Mouse (Mus musculus) embryonic facial prominence, embryonic 12.5 days (tissue): ENCODE results near the gene Plppr3. TPM values are rescaled to one million over a fixed set of nuclear protein-coding genes. Genes with fewer than 3 reads are reported as not detected.
"Not testable (repeated sequence)": the region's sequence is repeated elsewhere in the genome, so short reads cannot be mapped to it uniquely, and the experiment has no call there.

Experiments used
- ATAC-seq: fragments of 200-750 bp; cut with Nextera tagmentation; 2 replicates; pipeline ENCODE4 v1.8.0; 2017; ENCODE audit not compliant: insufficient number of reproducible peaks, insufficient read depth, low FRiP score, low TSS enrichment
- H3K27ac ChIP-seq: fragments of 300-500 bp; sonication (generic); 2 replicates; pipeline ENCODE4 v1.5.1; 2016; ENCODE audit warnings: mild to moderate bottlenecking
- H3K27me3 ChIP-seq: fragments of 300-500 bp; sonication (generic); 2 replicates; pipeline ENCODE4 v1.6.1; 2016; ENCODE audit warnings: mild to moderate bottlenecking, moderate library complexity
- H3K36me3 ChIP-seq: fragments of 300-500 bp; sonication (generic); 2 replicates; pipeline ENCODE4 v1.6.1; 2016; ENCODE audit warnings: mild to moderate bottlenecking
- H3K4me1 ChIP-seq: fragments of 300-500 bp; sonication (generic); 2 replicates; pipeline ENCODE4 v1.6.1; 2016
- H3K4me2 ChIP-seq: fragments of 300-500 bp; sonication (generic); replicated peaks from 2 replicates; pipeline ENCODE4 v1.6.1; 2016; ENCODE audit warnings: mild to moderate bottlenecking, moderate library complexity
- H3K4me3 ChIP-seq: fragments of 300-500 bp; sonication (generic); 2 replicates; pipeline ENCODE4 v1.5.1; 2016; ENCODE audit warnings: mild to moderate bottlenecking
- H3K9ac ChIP-seq: fragments of 300-500 bp; sonication (generic); 2 replicates; pipeline ENCODE4 v1.6.1; 2016; ENCODE audit warnings: mild to moderate bottlenecking, moderate library complexity
- H3K9me3 ChIP-seq: fragments of 300-500 bp; sonication (generic); 2 replicates; pipeline ENCODE4 v1.6.1; 2016; ENCODE audit warnings: mild to moderate bottlenecking, moderate library complexity
- WGBS: fragments of 180-500 bp; shearing (Covaris S2); methylation state at CpG from one replicate; pipeline ENCODE4 v1.1.7; 2016; 5-methylcytosine and 5-hydroxymethylcytosine counted together
- polyA plus RNA-seq: library from polyadenylated mRNA; unstranded; fragments of >200 nt; fragmentation: Nextera tagmentation; extraction: Ambion mirVana; gene quantifications from 2 replicates; pipeline ENCODE4 v1.2.1, GENCODE M21; 2016

The Plppr3 gene
- polyA plus RNA-seq, 1 experiment from 2014 or later, result 169 TPM

- peaks cover 75% of the 10 kb centered on the region for H3K36me3 ChIP-seq
- no peaks in the 10 kb centered on the region for H3K4me1 ChIP-seq
- peak overlapping the region; percentile 19 for H3K9ac ChIP-seq
- H3K9me3 ChIP-seq, result no peaks in the 10 kb centered on the region
- ATAC-seq, result no peak
- H3K4me2 ChIP-seq, result no peak overlapping the region
- no peak overlapping the region for H3K4me3 ChIP-seq
- WGBS, result 48% methylated on average over 20 of the region's 20 CpGs
- H3K27me3 ChIP-seq, result no peaks in the 10 kb centered on the region
- H3K27ac ChIP-seq, result no peak overlapping the region
These were observed 23.1 kb upstream of the Plppr3 start for GRCm38 (mm10) chr10:79897316-79898245.

GRCm38 (mm10) chr10:79896814-79897213, 22.4 kb upstream of the Plppr3 start:
- Histone ChIP-seq H3K9me3 (no peaks in the 10 kb centered on the region), H3K4me2 (no peak overlapping the region), H3K27ac (no peak overlapping the region), H3K4me3 (no peak overlapping the region), H3K9ac (no peak overlapping the region), H3K4me1 (no peaks in the 10 kb centered on the region), H3K36me3 (peaks cover 69% of the 10 kb centered on the region), H3K27me3 (no peaks in the 10 kb centered on the region)
- 79% methylated on average over 13 of the region's 13 CpGs for WGBS
- ATAC-seq, result no peak

- WGBS, result 92% methylated on average over 16 of the region's 16 CpGs
- H3K9me3 ChIP-seq, result no peaks in the 10 kb centered on the region
- H3K4me1 ChIP-seq, result no peaks in the 10 kb centered on the region
- peaks cover 69% of the 10 kb centered on the region for H3K36me3 ChIP-seq
- ATAC-seq, result no peak
- no peaks in the 10 kb centered on the region for H3K27me3 ChIP-seq
- H3K4me3 ChIP-seq, result no peak overlapping the region
- H3K4me2 ChIP-seq, result no peak overlapping the region
- no peak overlapping the region for H3K9ac ChIP-seq
- no peak overlapping the region for H3K27ac ChIP-seq
These were observed 21.9 kb upstream of the Plppr3 start for GRCm38 (mm10) chr10:79896306-79896705.

GRCm38 (mm10) chr10:79892451-79893118, 18.2 kb upstream of the Plppr3 start:
- H3K27ac ChIP-seq, H3K9ac ChIP-seq, H3K4me2 ChIP-seq, ATAC-seq, H3K4me3 ChIP-seq, H3K27me3 ChIP-seq, H3K9me3 ChIP-seq, H3K4me1 ChIP-seq: not testable (repeated sequence)
- peaks cover 36% of the 10 kb centered on the region for H3K36me3 ChIP-seq
- 43% methylated on average over 22 of the region's 22 CpGs for WGBS

GRCm38 (mm10) chr10:79890670-79891069, 16.2 kb upstream of the Plppr3 start, which contains the start of gene Cfd:
Gene Cfd, plus strand, starts transcription at chr10:79890853.
- Histone ChIP-seq H3K9me3 (no peaks in the 10 kb centered on the region), H3K27me3 (no peaks in the 10 kb centered on the region), H3K9ac (peak within 1 kb of the TSS; percentile 27), H3K27ac (no peak within 1 kb of the TSS), H3K4me1 (no peaks in the 10 kb centered on the region), H3K4me3 (no peak within 1 kb of the TSS), H3K36me3 (peaks cover 17% of the 10 kb centered on the region), H3K4me2 (no peak within 1 kb of the TSS)
- no peak for ATAC-seq
- WGBS, result 47% methylated on average over 5 of the region's 5 CpGs

GRCm38 (mm10) chr10:79889386-79889785, 15.0 kb upstream of the Plppr3 start:
- no peaks in the 10 kb centered on the region for H3K27me3 ChIP-seq

GRCm38 (mm10) chr10:79886611-79887010, 12.2 kb upstream of the Plppr3 start:
- H3K27ac ChIP-seq, result no peak overlapping the region
- no peaks in the 10 kb centered on the region for H3K36me3 ChIP-seq
- no peaks in the 10 kb centered on the region for H3K9me3 ChIP-seq
- H3K4me3 ChIP-seq, result no peak overlapping the region
- H3K9ac ChIP-seq, result no peak overlapping the region
- ATAC-seq, result no peak
- peaks cover 11% of the 10 kb centered on the region for H3K4me1 ChIP-seq
- peaks cover 8% of the 10 kb centered on the region for H3K27me3 ChIP-seq
- 75% methylated on average over 8 of the region's 8 CpGs for WGBS
- no peak overlapping the region for H3K4me2 ChIP-seq

More at GRCm38 (mm10) chr10:79889386-79889785, 15.0 kb upstream of the Plppr3 start:
- no peak overlapping the region for H3K4me3 ChIP-seq
- H3K4me1 ChIP-seq, result no peaks in the 10 kb centered on the region
- H3K9ac ChIP-seq, result no peak overlapping the region
- H3K27ac ChIP-seq, result no peak overlapping the region
- H3K36me3 ChIP-seq, result peaks cover 7% of the 10 kb centered on the region; the same call in 1 of the 2 replicates
- no peak overlapping the region for H3K4me2 ChIP-seq
- H3K9me3 ChIP-seq, result no peaks in the 10 kb centered on the region
- 78% methylated on average over 2 of the region's 2 CpGs for WGBS
- ATAC-seq, result no peak

GRCm38 (mm10) chr10:79886054-79886453, 11.6 kb upstream of the Plppr3 start, which contains the start of gene Elane:
Gene Elane, plus strand, starts transcription at chr10:79886247.
- H3K4me3 ChIP-seq, result no peak within 1 kb of the TSS
- 79% methylated on average over 6 of the region's 6 CpGs for WGBS
- no peak within 1 kb of the TSS for H3K27ac ChIP-seq
- no peaks in the 10 kb centered on the region for H3K9me3 ChIP-seq
- no peaks in the 10 kb centered on the region for H3K36me3 ChIP-seq
- no peak for ATAC-seq
- H3K4me1 ChIP-seq, result peaks cover 11% of the 10 kb centered on the region
- peaks cover 9% of the 10 kb centered on the region for H3K27me3 ChIP-seq
- H3K9ac ChIP-seq, result no peak within 1 kb of the TSS
- H3K4me2 ChIP-seq, result no peak within 1 kb of the TSS

GRCm38 (mm10) chr10:79884938-79885337, 10.5 kb upstream of the Plppr3 start:
- ATAC-seq, result not testable (repeated sequence)
- H3K27me3 ChIP-seq, result peaks cover 13% of the 10 kb centered on the region

GRCm38 (mm10) chr10:79884446-79884845, 10.0 kb upstream of the Plppr3 start:
- H3K4me3 ChIP-seq, result no peak overlapping the region
- peaks cover 13% of the 10 kb centered on the region for H3K27me3 ChIP-seq
- peaks cover 13% of the 10 kb centered on the region for H3K4me1 ChIP-seq
- no peak for ATAC-seq
- H3K9me3 ChIP-seq, result no peaks in the 10 kb centered on the region
- no peaks in the 10 kb centered on the region for H3K36me3 ChIP-seq
- 70% methylated on average over 4 of the region's 4 CpGs for WGBS
- H3K27ac ChIP-seq, result no peak overlapping the region
- H3K4me2 ChIP-seq, result no peak overlapping the region
- no peak overlapping the region for H3K9ac ChIP-seq

More at GRCm38 (mm10) chr10:79884938-79885337, 10.5 kb upstream of the Plppr3 start:
- WGBS, result 81% methylated on average over 3 of the region's 3 CpGs
- not testable (repeated sequence) for H3K4me2 ChIP-seq, H3K36me3 ChIP-seq, H3K4me3 ChIP-seq, H3K9ac ChIP-seq, H3K9me3 ChIP-seq, H3K27ac ChIP-seq
- peaks cover 11% of the 10 kb centered on the region for H3K4me1 ChIP-seq

GRCm38 (mm10) chr10:79883297-79884084, 9.1 kb upstream of the Plppr3 start:
- no peak for ATAC-seq
- Histone ChIP-seq H3K36me3 (no peaks in the 10 kb centered on the region), H3K9me3 (no peaks in the 10 kb centered on the region), H3K4me2 (no peak overlapping the region; the same call in 1 of the 2 replicates), H3K4me3 (no peak overlapping the region), H3K4me1 (peaks cover 13% of the 10 kb centered on the region), H3K27ac (no peak overlapping the region), H3K27me3 (peaks cover 13% of the 10 kb centered on the region), H3K9ac (peak overlapping the region; percentile 29; the same call in 1 of the 2 replicates)
- WGBS, result 12% methylated on average over 22 of the region's 22 CpGs
